Mouse (Mus musculus) right cerebral cortex, postnatal 14 days (tissue): ENCODE measurements around the gene Atp7a.
A peak's percentile ranks its signal among the peaks of the same experiment; 100 is the strongest.

Experiments
- DNase-seq: peaks from one replicate; pipeline ENCODE4 v3.0.0; 2022

Gene Atp7a

DNA sequence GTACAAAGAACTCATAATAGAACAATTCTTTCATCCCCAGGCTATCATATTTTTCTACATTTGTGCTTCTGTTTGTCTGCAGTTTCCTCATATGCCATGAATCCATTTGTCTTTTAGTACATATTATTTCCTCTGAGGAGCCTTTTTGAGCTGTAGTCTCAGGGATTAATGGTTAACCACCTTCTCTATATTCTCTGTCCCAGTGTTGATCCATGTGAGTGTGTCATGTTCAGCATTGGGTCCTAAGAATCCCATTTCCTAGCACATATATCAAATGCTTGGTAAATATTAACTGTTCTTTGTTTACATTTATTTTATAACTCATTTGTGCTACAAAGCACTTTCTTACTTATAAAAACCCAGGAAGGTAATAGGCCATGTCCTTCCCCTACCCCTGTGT, 55.4 kb downstream of the Atp7a start:
- no peak for DNase-seq

DNA sequence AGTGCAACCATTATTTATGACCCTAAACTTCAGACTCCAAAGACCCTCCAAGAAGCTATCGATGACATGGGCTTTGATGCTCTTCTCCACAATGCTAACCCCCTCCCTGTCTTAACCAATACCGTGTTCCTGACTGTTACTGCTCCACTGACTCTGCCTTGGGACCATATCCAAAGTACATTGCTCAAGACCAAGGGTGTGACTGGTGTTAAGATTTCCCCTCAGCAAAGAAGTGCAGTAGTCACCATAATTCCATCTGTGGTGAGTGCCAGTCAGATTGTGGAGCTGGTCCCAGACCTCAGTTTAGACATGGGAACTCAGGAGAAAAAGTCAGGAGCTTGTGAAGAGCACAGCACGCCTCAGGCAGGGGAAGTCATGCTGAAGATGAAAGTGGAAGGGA, 58.1 kb downstream of the Atp7a start:
- DNase-seq, result no peak

DNA sequence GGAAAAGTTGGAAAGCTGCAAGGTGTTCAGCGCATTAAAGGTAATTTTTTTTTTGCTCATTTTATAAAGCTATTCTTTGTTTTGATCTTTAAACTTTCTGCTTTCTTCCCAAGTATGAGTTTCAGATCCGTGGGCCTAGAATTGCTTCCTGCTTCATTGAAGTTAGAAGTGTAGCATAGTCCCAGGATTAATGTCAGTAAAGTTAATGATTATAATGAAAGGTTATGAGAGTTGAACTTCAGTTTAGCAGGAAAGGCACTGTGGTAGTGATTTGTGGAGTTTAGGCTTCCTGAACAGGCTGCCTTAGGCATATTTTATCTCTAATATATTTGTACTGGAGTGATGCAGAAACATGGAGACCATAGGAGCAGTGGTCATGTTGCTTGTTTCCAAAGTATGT, 58.5 kb downstream of the Atp7a start:
- no peak for DNase-seq

DNA sequence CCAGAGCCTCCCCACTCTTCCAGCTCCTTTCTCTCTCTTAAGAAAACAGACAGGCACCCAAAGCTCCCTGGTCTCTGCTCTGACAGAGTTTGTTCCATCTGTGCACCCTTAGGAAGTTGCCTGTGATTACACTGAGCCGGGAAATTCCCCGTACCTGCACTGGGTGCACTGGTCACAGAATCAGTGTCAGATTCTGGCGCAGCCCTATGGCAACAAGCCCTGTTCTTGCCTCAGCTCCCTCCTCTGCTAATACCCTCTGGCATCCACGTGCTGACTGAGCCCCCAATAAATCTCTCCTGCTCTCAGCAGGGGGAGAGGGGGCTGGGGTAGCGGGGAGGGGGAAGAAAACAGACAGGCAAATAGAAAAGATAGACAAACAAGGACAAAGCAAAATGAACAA, 65.9 kb downstream of the Atp7a start:
- DNase-seq, result no peak

DNA sequence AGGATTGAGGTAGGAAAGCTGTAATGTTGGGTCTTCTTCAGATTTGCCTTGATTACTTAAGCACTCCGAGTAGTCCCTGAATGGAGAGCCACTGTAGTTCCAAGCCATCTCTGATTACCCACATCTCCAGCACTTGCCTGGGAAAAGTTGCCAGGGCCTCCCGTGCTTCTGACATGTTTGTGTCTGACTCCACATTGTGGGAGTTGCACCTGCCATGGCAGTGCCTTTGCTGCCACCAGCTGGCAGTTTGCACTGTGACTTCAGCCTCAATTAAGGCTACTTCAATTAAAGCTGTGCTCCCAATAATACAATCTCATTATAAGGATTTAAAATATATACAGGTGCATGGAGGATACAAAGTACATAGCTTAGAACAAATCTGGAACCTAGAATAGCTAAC, 78.4 kb downstream of the Atp7a start:
- peak; percentile 6 for DNase-seq

DNA sequence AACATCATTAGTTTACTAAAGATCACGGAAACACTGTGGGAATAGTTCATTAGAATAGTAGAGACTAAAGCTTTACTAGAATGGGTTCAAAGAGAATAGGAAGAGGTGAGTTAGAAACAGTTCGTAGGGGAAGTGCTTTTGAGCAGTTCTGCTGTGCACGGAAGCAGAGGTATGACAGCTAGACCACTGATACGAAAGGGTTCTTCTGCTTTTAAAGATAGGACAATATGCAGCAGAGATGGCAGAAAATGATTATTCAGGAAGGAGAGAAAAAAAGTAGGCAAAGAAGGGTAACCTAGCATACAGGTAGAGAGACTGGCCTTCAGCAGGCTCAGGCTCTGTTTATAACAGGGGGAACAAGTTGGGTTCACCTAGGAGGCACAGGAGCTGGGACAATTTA, 86.8 kb downstream of the Atp7a start:
- DNase-seq, result no peak

DNA sequence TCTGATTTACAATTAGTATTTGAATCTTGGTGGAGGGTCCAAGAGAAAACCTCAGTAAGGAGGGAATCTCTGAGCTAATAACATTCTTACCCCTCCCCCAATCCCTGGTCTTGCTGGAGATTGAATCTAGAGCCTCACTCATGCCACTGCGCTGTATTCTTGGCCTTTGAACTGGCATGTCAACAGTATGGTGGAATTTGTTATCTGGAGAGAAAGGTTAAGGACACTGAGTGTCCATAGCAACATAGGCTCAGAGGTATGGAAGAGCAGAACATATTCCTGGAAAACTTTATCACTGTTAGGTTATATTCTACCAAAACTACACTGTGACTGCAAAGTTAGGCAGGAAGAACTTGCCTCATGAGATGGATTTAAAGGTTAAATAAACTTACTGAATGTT, 87.6 kb downstream of the Atp7a start:
- no peak for DNase-seq

DNA sequence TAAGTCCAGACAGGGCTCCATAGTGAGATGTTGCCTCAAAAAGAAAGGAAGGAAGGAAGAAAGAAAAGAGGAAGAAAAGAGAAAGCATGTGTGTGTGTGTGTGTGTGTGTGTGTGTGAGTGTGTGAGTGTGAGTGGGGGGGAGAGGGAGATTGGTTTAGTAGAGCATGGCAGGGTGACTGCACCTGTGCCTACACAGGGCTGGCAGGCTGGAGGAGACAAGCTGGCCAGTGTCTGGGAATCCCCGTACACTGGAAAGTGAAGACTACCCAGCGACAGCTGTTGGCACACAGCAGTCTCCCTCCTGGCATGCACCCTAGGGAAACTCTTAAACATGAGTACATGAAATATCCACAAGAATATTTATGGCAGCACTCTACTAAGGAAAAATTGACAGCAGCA, 95.7 kb downstream of the Atp7a start:
- no peak for DNase-seq

DNA sequence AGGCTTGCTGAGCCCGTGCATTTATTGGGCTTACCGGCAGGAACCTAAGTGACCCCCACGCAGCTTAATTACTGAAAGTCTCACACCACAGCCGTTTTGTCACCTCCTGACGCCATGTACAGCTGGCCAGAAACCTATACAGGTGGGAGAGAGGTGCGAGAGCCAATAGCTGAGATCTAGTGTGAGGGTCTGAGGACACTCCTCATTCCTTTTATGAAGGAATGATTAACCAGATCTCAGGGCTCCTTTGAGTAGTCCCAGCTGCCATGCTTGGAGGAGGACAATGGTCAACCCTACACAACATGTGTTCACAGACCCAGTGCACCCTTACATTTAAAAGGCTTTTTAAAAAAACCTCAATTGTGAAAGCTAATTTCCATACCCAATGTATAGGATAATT, 101.2 kb downstream of the Atp7a start:
- no peak for DNase-seq

DNA sequence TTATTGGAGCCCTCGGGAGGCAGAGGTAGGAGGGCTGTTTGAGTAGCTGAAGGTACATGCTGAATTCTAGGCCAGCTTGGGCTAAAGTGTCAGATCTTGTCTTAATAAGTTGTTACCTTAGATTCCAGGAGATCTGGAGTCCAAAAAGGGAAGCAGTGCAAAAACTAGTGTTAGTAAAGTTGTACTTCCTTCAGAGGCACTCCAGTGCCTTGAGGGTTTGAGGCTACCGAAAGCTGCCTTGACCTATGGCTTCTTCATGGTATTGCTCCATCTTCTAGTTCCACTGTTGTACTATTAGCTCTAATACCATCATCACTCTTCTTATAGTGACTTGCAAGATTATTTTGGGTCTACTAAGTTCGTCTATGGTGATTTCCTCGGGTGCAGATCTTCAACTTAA, 102.8 kb downstream of the Atp7a start:
- no peak for DNase-seq

DNA sequence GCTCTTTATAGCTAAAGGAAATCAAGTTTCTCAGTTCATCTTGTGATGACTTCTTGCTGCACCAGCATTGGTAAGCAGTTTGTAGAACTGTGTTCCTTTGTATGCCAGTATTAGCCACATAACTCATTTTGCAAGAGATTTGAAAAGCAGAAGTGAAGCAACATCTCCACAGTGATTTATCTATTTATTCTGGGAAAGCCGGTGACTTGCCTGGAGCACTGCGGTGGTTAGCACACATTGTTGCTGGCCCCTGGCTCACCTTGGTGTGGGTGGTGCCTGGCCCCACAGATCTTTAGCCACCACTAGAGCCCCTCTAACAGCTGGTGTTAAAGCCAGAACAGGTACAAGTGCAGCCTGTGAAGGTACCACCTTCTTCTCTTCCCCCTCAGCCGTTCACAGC, 107.8 kb downstream of the Atp7a start:
- no peak for DNase-seq

DNA sequence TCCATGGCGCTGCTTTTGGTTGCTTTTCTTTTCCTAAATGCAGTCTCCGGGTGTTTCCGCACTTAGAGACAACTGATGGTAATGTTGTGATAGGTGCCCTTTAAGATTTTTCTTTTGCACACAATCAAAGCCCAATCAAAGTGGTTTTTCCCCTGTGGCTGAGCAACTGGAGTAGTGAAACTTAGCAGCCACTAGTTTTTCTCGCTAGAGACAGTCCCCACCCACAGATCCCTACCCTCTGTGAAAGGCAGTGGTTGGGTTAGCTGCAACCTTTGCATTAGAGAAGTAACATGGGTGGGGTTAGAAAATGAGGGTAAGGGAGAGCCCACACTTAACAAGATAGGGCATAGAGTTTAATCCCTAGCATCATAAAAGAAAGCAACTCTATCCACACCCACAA, 108.4 kb downstream of the Atp7a start:
- DNase-seq, result no peak

DNA sequence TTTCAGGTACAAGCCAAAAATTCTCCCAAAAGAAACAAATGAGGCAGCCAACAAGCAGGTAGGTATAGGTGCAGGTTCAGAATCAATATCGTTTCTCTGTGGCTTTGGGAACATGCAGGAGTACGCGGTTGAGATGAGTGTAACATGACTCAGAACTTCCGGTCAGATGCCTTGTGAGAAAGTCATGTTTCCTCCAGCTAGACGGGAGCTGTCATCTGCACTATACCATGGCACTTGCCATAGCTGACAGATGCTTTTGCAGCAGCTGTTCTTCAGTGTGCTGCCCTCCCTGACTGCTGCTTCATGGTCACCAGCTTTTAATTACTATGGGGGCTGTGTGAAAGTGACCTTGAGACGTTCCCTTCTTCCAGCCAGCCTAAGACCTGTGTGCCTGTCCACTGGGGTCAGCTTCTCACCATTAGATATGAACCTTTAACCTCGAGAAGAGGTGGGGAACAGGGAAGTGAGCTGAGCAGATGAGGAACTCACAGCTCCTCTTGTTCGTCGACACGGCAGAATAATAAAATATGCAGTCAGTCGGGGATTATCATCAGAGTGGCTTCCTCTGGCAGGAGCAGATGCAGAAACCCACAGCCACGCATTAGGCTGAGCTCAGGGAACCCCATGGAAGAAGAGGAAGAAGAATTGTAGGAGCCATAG, 109.0 kb downstream of the Atp7a start:
- no peak for DNase-seq

DNA sequence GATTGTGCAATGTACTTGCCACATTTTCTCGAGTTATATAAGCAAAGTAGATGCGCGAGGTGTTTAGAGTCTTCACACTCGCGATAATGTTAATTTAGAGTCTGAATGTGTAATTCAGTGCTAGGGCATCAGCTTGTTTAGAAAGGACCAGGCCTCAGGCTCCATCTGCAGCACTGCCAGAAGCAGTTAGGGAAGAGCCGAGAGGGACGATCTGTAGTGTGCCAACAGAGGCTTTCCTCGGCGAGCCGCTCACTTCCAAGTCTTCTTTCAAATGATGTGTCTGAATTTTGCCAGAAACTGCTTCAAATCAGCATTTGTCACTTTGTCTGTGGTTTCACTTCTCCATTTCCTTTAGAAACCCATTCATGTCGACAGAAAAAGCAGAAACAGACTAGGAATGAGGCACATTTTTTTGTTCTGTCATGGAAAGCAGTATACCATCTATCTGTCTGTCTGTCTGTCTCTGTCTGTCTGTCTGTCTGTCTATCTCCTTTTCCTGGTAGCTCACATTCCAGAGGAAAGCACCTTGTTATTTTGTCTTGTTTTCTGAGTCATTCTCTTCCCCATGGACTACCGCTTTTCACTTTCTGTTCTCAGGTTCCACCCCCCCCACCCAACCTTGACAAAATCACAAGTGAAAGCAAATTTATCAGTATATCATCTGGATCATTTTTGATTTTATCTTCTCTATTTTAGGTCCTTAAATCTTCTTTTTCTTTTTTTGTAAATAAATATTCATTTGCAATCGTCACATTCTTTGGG, 112.4 kb downstream of the Atp7a start:
- DNase-seq, result no peak

DNA sequence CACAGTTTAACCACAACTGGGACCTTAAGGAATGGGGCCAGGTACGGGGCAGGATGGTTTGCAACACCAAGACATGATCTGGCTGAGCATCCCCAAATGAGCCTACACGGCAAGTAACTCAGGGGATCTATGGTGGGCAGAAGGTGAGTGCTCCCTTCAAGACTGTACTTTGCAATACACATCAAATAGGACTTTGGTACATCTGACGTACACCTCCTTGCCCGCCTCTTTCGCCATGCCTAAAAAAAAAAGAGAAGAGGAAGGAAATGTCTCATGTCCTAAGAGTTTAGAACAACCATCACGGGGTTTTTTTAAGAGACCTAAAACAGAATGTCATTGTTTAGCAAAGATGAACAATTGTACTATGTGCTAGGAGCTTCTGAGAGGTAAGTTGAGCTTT, 115.9 kb downstream of the Atp7a start, which contains the start of gene Tlr13:
Gene Tlr13 (plus strand): TSS at position 269 of the 400 bp plus-strand sequence.
- no peak for DNase-seq

DNA sequence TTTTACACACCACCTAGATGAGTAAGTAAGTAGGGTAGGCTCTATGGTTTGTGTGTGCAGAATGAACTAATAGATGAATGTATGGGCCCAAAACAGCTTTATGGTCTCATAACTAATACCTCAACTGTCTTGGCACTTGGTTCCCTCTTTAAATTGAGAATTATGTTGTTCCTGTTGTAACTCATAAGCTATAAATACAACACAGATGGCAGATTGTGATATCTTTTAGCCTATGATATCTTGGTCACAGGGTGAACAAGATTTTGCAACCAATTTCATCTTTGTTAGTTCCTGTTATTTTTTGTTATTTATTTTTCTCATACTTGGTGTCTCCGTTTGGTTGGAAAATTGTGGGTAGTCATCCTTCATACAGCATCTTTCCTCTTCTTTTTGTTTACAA, 121.1 kb downstream of the Atp7a start:
- no peak for DNase-seq

DNA sequence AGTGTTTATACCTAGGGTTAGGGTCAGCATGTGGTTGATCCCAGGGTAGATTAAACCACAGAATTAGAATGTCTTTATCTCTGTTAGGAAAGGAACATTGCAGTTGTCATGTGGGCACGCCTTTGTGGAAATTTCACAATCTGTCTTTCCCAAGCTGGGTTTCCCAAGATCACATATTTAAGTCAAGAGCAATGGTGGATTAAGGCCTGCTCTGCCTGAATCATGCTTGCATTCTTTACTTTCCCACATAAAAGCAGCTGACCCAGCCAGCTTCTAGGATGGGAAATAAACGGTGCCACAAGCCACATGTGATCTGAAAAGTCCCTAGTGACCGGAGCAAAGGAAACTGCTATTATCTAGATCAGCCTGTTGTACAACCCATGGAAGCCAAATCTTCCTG, 122.4 kb downstream of the Atp7a start:
- DNase-seq, result no peak

DNA sequence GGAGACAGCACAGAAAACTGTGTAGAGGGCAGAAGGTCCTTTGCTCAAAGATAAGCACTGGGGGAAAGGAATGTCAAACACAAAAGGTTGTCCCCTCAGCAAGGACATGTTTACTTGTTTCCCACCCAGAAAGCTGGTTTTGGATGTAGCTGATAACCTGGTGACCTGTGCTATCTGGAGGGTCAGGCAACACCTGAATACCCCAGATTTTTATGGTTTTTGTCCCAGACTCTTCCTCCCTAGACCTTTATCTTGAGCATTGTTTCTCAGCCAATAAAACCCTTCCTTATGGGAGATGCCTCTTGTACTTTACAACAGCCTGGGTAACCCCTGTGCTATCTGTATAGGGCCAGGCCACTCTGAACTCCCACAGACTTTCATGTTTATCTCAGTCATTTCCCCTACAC, 127.1 kb downstream of the Atp7a start:
- no peak for DNase-seq

DNA sequence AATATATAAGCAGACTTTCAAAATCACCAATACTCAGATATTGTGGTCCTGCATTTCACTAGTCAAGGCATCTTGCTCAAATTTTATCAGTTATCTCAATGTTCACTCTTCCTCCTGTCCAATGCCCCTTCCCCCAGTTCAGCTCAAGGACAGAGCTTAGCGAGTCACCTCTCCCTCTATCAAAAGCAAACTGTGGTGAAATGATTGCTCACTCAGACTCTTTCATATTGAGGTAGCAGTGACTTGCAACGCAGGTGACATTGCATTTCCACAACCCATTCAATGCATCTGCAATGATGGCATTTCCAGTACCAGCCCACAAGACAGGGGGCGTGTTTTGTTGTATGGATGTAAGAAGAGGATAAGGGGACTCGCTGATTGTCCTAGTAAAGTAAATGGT, 128.8 kb downstream of the Atp7a start:
- no peak for DNase-seq

DNA sequence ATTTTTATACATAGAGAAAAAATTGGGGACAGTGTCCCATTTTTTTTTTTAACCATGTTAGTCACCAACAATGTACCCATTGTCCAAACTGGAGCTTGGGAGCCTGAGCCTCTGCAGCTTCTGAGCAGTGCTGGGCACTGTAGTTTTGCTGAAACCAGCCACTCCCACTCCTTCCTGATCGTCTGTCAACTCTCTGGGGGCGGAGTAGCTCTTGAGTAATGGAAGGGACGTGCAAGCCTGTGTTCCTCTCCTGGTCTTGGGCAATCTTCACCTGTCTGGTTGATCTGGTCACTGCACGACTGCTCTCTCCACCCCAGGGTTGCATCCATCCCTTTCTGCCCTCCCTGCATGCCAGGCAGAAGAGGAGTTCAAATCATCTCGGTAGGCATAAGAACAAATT, 136.9 kb downstream of the Atp7a start:
- no peak for DNase-seq

DNA sequence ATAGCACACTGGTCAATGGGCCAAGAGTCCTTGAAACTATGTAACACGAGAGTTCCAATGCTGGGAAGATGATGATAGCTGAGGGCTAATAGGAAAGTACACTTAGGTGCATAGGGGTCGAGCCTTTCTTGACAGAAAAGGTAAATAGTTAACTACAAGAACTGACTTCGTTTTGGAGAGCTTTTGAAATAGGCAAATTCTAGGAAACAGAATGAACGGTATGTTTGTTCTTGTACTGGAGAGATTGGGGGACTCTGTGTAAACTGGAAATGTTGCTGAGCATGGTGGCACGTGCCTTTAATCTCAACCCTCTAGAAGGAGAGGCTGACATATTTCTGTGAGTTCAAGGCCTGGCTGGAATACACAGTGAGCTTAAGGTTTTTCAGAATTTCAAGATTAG, 137.5 kb downstream of the Atp7a start:
- no peak for DNase-seq

DNA sequence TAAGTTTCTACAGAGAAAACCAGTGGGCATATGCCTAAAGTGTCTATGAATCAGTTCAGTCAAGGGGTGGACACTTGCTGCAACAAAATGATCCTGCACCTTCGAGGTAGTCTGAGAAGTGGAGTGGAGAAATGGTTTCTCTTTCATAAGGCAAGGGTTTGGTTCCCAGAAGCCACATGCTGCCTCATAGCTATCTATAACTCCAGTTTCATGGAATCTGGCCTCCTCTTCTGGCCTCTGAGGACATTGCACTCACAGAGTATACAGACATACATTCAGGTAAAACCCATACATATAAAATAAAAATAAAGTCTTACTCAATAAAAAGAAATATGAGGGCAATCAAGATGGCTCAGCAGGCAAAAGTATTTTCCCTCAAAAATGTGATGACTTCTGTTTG, 138.0 kb downstream of the Atp7a start:
- no peak for DNase-seq

DNA sequence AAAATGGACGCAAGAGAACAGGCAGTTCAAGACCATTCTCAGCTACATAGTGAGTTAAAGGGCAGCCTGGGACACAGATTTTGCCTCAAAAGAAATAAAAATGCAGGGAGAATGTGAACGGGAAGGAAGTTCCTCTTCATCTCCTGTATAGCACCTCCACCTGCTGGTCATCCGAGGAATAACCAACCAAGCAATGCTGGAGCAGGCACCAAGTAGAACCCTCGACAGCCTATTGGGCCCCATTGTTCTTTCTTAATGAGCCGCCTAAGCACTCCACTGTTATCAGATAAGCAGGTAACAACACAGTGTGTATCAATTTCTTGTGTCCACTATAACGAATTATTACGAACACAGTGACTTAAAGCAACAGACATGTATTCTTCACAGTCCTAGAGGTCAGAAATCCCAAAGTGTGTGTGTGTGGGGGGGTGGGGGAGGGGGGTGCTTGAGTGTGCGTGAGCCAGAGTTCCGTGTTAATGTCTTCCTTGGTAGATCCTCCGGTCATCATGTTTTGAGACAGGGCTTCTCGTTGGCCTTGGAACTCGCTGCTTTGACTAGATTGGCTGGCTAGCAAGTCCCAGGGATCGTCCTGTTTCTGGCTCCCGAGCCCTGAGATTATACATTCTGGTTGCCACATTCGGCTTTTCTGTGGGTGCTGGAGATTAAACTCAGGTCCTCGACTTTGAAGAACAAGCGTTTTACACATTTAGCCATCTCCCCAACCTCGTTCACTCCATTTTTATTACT, 144.2 kb downstream of the Atp7a start:
- peak; percentile 76 for DNase-seq

DNA sequence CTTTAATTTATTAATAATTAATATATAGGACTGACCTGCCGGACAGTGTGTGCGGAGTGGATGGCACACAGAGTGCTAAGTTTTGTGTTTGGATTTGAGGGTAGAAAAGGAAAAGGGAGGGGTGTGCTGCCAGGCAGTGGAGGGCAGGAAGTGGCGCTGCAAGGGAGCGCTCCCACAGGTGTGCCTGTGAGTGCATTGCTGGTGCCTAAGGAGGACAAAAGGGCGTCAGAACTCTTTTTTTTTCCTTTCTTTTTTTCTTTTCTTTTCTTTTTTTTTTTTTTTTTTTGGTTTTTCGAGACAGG, 144.7 kb downstream of the Atp7a start:
- no peak for DNase-seq
